28 mouse cellular contexts compared by ENCODE assay signal in the genomic region with DNA sequence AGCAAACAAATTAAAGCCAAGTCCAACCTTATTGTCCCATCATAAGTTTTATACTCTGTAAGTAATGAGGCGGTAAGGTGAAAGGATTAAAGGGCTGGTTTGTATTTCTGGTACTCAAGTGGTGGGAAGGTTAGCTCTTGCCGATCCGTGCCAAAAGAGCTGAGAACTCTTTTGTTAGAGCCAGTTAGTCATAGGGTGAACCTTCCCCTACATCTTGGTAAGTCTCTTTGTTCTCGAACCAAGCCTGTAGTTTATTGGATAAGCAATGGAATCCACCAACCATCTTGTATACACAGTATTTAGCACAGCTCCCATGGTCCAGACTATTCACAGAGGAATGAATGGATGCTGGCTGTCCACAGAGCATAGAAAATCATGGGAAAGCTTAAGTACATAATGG. TPM values are rescaled to one million over a fixed set of nuclear protein-coding genes. Genes with fewer than 3 reads are reported as not detected.
DNase-seq lines count a peak whose midpoint lies in the region; ATAC-seq and TF ChIP-seq lines count a peak whose summit lies in the region.
"Had no signal": no experiment of that assay in that cellular context is flagged by ENCODE, and none has a peak within 500 bp of the region (broad histone marks: within the 10 kb centered on the region; RNA-seq: fewer than 3 reads in every experiment).

No protein-coding gene starts in this region.

- H3K4me2 ChIP-seq in embryonic facial prominence, embryonic 14.5 days (ENCODE audit: low read depth, low read length): no peak overlapping the region
- H3K4me2 ChIP-seq in stomach, postnatal 0 days (replicated peaks; ENCODE audit: low read depth): no peak overlapping the region
- no peak overlapping the region for H3K4me2 ChIP-seq in hindbrain, postnatal 0 days (ENCODE audit: low read depth, low read length)
- H3K4me2 ChIP-seq: embryonic facial prominence, embryonic 13.5 days; heart, embryonic 11.5 days; heart, embryonic 15.5 days; hindbrain, embryonic 15.5 days had no signal

- no peak for TF ChIP-seq EP300 in stomach, postnatal 0 days (optimal IDR thresholded peaks at IDR 0.05)

- TF ChIP-seq CTCF in stomach, postnatal 0 days (IDR thresholded peaks at IDR 0.05; ENCODE audit: low read depth): no peak
- TF ChIP-seq CTCF in hindbrain, postnatal 0 days (IDR thresholded peaks at IDR 0.05; ENCODE audit: low read depth): no peak

- no peak overlapping the region for H3K27ac ChIP-seq in embryonic facial prominence, embryonic 14.5 days (replicated peaks; ENCODE audit: low read depth, low read length)
- H3K27ac ChIP-seq in embryonic facial prominence, embryonic 10.5 days (replicated peaks): no peak overlapping the region
- peak overlapping the region; percentile 61 for H3K27ac ChIP-seq in stomach, postnatal 0 days (replicated peaks)
- no peak overlapping the region for H3K27ac ChIP-seq in hindbrain, postnatal 0 days
- H3K27ac ChIP-seq: embryonic facial prominence, embryonic 13.5 days; heart, embryonic 15.5 days; hindbrain, embryonic 15.5 days had no signal

- peak; percentile 50; the same call in 1 of the 2 replicates for ATAC-seq in embryonic facial prominence, embryonic 14.5 days (ENCODE audit: low read depth)
- peak; percentile 78 for ATAC-seq in stomach, postnatal 0 days (ENCODE audit: low FRiP score, low TSS enrichment)
- ATAC-seq in hindbrain, postnatal 0 days: no peak
- ATAC-seq: activated CD4-positive, CD25-positive, alpha-beta regulatory T cell, adult 4 months; CD4-positive, CD25-positive, alpha-beta regulatory T cell, adult 4 months; inflammation-experienced regulatory T-cells, adult 6 months had no signal

- H3K27me3 ChIP-seq in embryonic facial prominence, embryonic 14.5 days (replicated peaks; ENCODE audit: control insufficient read depth, insufficient read depth, low read length): no peaks in the 10 kb centered on the region
- no peaks in the 10 kb centered on the region for H3K27me3 ChIP-seq in embryonic facial prominence, embryonic 10.5 days (replicated peaks; ENCODE audit: low read depth, poor library complexity, severe bottlenecking)
- no peaks in the 10 kb centered on the region for H3K27me3 ChIP-seq in stomach, postnatal 0 days (ENCODE audit: control insufficient read depth, insufficient read depth, low read length)
- H3K27me3 ChIP-seq in hindbrain, postnatal 0 days (ENCODE audit: insufficient read depth, low read length): no peaks in the 10 kb centered on the region
- H3K27me3 ChIP-seq: embryonic facial prominence, embryonic 13.5 days; heart, embryonic 15.5 days; hindbrain, embryonic 15.5 days had no signal

- 89% methylated on average over 4 of the region's 4 CpGs for WGBS in embryonic facial prominence, embryonic 14.5 days
- WGBS in embryonic facial prominence, embryonic 10.5 days: 82% methylated on average over 4 of the region's 4 CpGs
- WGBS in stomach, postnatal 0 days: 60% methylated on average over 4 of the region's 4 CpGs
- 71% methylated on average over 4 of the region's 4 CpGs for WGBS in hindbrain, postnatal 0 days

- H3K9ac ChIP-seq in embryonic facial prominence, embryonic 14.5 days (ENCODE audit: low read depth, low read length): no peak overlapping the region
- no peak overlapping the region for H3K9ac ChIP-seq in stomach, postnatal 0 days (ENCODE audit: low read length)
- H3K9ac ChIP-seq in hindbrain, postnatal 0 days (replicated peaks; ENCODE audit: low read length): no peak overlapping the region
- H3K9ac ChIP-seq: embryonic facial prominence, embryonic 13.5 days; heart, embryonic 15.5 days; hindbrain, embryonic 15.5 days had no signal

- H3K9me3 ChIP-seq in embryonic facial prominence, embryonic 14.5 days (ENCODE audit: control insufficient read depth, low read length): no peaks in the 10 kb centered on the region
- no peaks in the 10 kb centered on the region for H3K9me3 ChIP-seq in embryonic facial prominence, embryonic 10.5 days
- H3K9me3 ChIP-seq in stomach, postnatal 0 days (ENCODE audit: control insufficient read depth, low read length): no peaks in the 10 kb centered on the region
- H3K9me3 ChIP-seq in hindbrain, postnatal 0 days (ENCODE audit: low read length): no peaks in the 10 kb centered on the region
- H3K9me3 ChIP-seq: embryonic facial prominence, embryonic 13.5 days; G1E; heart, embryonic 15.5 days; hindbrain, embryonic 15.5 days had no signal

- intact Hi-C loops in heart, postnatal 25 days (cut with DNase I): no loop called here

- no peak overlapping the region for H3K4me3 ChIP-seq in embryonic facial prominence, embryonic 14.5 days (ENCODE audit: low read depth, low read length)
- H3K4me3 ChIP-seq in embryonic facial prominence, embryonic 10.5 days: no peak overlapping the region
- no peak overlapping the region for H3K4me3 ChIP-seq in stomach, postnatal 0 days (ENCODE audit: low read depth, low read length)
- no peak overlapping the region for H3K4me3 ChIP-seq in hindbrain, postnatal 0 days (ENCODE audit: low read length)
- H3K4me3 ChIP-seq: embryonic facial prominence, embryonic 13.5 days; heart, embryonic 15.5 days; hindbrain, embryonic 15.5 days had no signal

- DNase-seq in embryonic facial prominence, embryonic 14.5 days (ENCODE audit: low spot score): no peak
- no peak for DNase-seq in embryonic facial prominence, embryonic 10.5 days (ENCODE audit: low spot score)
- DNase-seq in heart, adult 11 months: peak; percentile 71
- no peak for DNase-seq in heart, postnatal 25 days (ENCODE audit: low spot score)
- DNase-seq in lung, postnatal 36 days: peak; percentile 26
- DNase-seq in lung, postnatal 10 days: no peak
- DNase-seq in stomach, postnatal 0 days (ENCODE audit: low spot score): no peak
- DNase-seq in hindbrain, postnatal 0 days (ENCODE audit: low spot score): no peak
- DNase-seq: adrenal gland, postnatal 14 days; B cell, adult 2 months; cerebellum, adult 11 months; cerebellum, adult 8-10 months; cerebellum, postnatal 25 days; gastrocnemius, postnatal 36 days; heart, postnatal 14 days; kidney, adult 18-20 months had no signal

- peaks cover 10% of the 10 kb centered on the region; the same call in 1 of the 2 replicates for H3K4me1 ChIP-seq in embryonic facial prominence, embryonic 14.5 days (ENCODE audit: control insufficient read depth, insufficient read depth, low read length)
- H3K4me1 ChIP-seq in embryonic facial prominence, embryonic 10.5 days: peaks cover 9% of the 10 kb centered on the region; the same call in 1 of the 2 replicates
- H3K4me1 ChIP-seq in stomach, postnatal 0 days (replicated peaks; ENCODE audit: control insufficient read depth, insufficient read depth): no peaks in the 10 kb centered on the region
- H3K4me1 ChIP-seq in hindbrain, postnatal 0 days (ENCODE audit: insufficient read depth, low read length): peaks cover 3% of the 10 kb centered on the region; the same call in 1 of the 2 replicates

- peaks cover 73% of the 10 kb centered on the region for H3K36me3 ChIP-seq in embryonic facial prominence, embryonic 14.5 days (ENCODE audit: control insufficient read depth, insufficient read depth, low read length)
- peaks cover 83% of the 10 kb centered on the region for H3K36me3 ChIP-seq in embryonic facial prominence, embryonic 10.5 days (replicated peaks)
- peaks cover 21% of the 10 kb centered on the region for H3K36me3 ChIP-seq in stomach, postnatal 0 days (ENCODE audit: control insufficient read depth, insufficient read depth, low read length)
- peaks cover 38% of the 10 kb centered on the region for H3K36me3 ChIP-seq in hindbrain, postnatal 0 days (ENCODE audit: insufficient read depth, low read length)

RNA-seq across cellular contexts. Expression of a gene that starts 14.7 kb away (rescaled TPM):
- polyA plus RNA-seq in embryonic facial prominence, embryonic 14.5 days (2014; fragmentation: Nextera tagmentation; extraction: Ambion mirVana): 145 and 165 TPM in 2 replicates
- polyA plus RNA-seq in embryonic facial prominence, embryonic 10.5 days (2016; fragmentation: Nextera tagmentation; extraction: Ambion mirVana): 228 and 231 TPM in 2 replicates
- total RNA-seq in heart, postnatal 25 days (2021): 10 to 100 TPM; 65.9 to 74.1 TPM
- 162 and 177 TPM in 2 replicates for polyA plus RNA-seq in stomach, postnatal 0 days (2015; fragmentation: Nextera tagmentation; extraction: Ambion mirVana)
- 201 and 210 TPM in 2 replicates for total RNA-seq in hindbrain, postnatal 0 days (2014; rRNA removed)
- 338 and 346 TPM in 2 replicates for polyA plus RNA-seq in hindbrain, postnatal 0 days (2015; fragmentation: Nextera tagmentation; extraction: Ambion mirVana)

RNA-seq across cellular contexts. Expression of a gene that starts 14.9 kb away (rescaled TPM):
- 14.8 and 14.9 TPM in 2 replicates for polyA plus RNA-seq in embryonic facial prominence, embryonic 14.5 days (2014; fragmentation: Nextera tagmentation; extraction: Ambion mirVana)
- 13.5 and 13.7 TPM in 2 replicates for polyA plus RNA-seq in embryonic facial prominence, embryonic 10.5 days (2016; fragmentation: Nextera tagmentation; extraction: Ambion mirVana)
- total RNA-seq in heart, postnatal 25 days (2021): 10 to 100 TPM; 10.5 to 11.2 TPM
- 3.9 and 4.4 TPM in 2 replicates for polyA plus RNA-seq in stomach, postnatal 0 days (2015; fragmentation: Nextera tagmentation; extraction: Ambion mirVana)
- total RNA-seq in hindbrain, postnatal 0 days (2014; rRNA removed): 23.4 and 28.2 TPM in 2 replicates
- 8.7 and 10.0 TPM in 2 replicates for polyA plus RNA-seq in hindbrain, postnatal 0 days (2015; fragmentation: Nextera tagmentation; extraction: Ambion mirVana)

RNA-seq across cellular contexts. Expression of a gene that starts 48.6 kb away (rescaled TPM):
- 0.31 and 0.64 TPM in 2 replicates for polyA plus RNA-seq in embryonic facial prominence, embryonic 14.5 days (2014; fragmentation: Nextera tagmentation; extraction: Ambion mirVana)
- 0.50 and 0.56 TPM in 2 replicates for polyA plus RNA-seq in embryonic facial prominence, embryonic 10.5 days (2016; fragmentation: Nextera tagmentation; extraction: Ambion mirVana)
- total RNA-seq in heart, postnatal 25 days (2021): not detected
- polyA plus RNA-seq in stomach, postnatal 0 days (2015; fragmentation: Nextera tagmentation; extraction: Ambion mirVana): 0.16 and 0.27 TPM in 2 replicates
- 4.8 and 5.0 TPM in 2 replicates for total RNA-seq in hindbrain, postnatal 0 days (2014; rRNA removed)
- 8.6 and 10.0 TPM in 2 replicates for polyA plus RNA-seq in hindbrain, postnatal 0 days (2015; fragmentation: Nextera tagmentation; extraction: Ambion mirVana)
- total RNA-seq: adrenal gland, postnatal 14 days; gastrocnemius, adult 8-10 months; gastrocnemius, postnatal 36 days; heart, adult 18-20 months; heart, postnatal 14 days had no signal
- polyA plus RNA-seq: activated CD4-positive, CD25-positive, alpha-beta regulatory T cell, adult 4 months; CD4-positive, CD25-positive, alpha-beta regulatory T cell, adult 4 months; hindbrain, embryonic 11.5 days; inflammation-experienced regulatory T-cells, adult 6 months had no signal

RNA-seq across cellular contexts. Expression of a gene that starts 52.2 kb away (rescaled TPM):
- polyA plus RNA-seq in embryonic facial prominence, embryonic 14.5 days (2014; fragmentation: Nextera tagmentation; extraction: Ambion mirVana): not detected in 2 replicates
- polyA plus RNA-seq in embryonic facial prominence, embryonic 10.5 days (2016; fragmentation: Nextera tagmentation; extraction: Ambion mirVana): not detected in 2 replicates
- not detected for total RNA-seq in heart, postnatal 25 days (2021)
- polyA plus RNA-seq in stomach, postnatal 0 days (2015; fragmentation: Nextera tagmentation; extraction: Ambion mirVana): not detected in 2 replicates
- total RNA-seq in hindbrain, postnatal 0 days (2014; rRNA removed): 2.6 TPM in 1 of 2 replicates, not detected in the other
- 0.64 and 0.74 TPM in 2 replicates for polyA plus RNA-seq in hindbrain, postnatal 0 days (2015; fragmentation: Nextera tagmentation; extraction: Ambion mirVana)
- total RNA-seq: adrenal gland, adult 18-20 months; adrenal gland, postnatal 14 days; G1E; gastrocnemius, adult 8-10 months; gastrocnemius, postnatal 36 days; heart, adult 18-20 months; heart, postnatal 14 days had no signal
- polyA plus RNA-seq: activated CD4-positive, CD25-positive, alpha-beta regulatory T cell, adult 4 months; CD4-positive, CD25-positive, alpha-beta regulatory T cell, adult 4 months; embryonic facial prominence, embryonic 13.5 days; G1E; heart, embryonic 11.5 days; heart, embryonic 15.5 days; hindbrain, embryonic 11.5 days; hindbrain, embryonic 15.5 days; inflammation-experienced regulatory T-cells, adult 6 months had no signal

Comparison
In these comparisons a context has a peak if more than half of its experiments do, and no peak if none do; other contexts are left out.
1. DNase-seq: peak in heart, adult 11 months (single experiment) and lung, postnatal 36 days (single experiment); none in embryonic facial prominence, embryonic 14.5 days (single experiment), embryonic facial prominence, embryonic 10.5 days (single experiment), heart, postnatal 25 days (single experiment), lung, postnatal 10 days (single experiment), stomach, postnatal 0 days (single experiment) and hindbrain, postnatal 0 days (single experiment).